Mouse (Mus musculus) small intestine, adult 2 months (tissue): ENCODE measurements around the gene Myl6b. TPM values are rescaled to one million over a fixed set of nuclear protein-coding genes. Genes with fewer than 3 reads are reported as not detected.

Experiments
- H3K27ac ChIP-seq: fragments of 200-500 bp; 2 replicates; pipeline ENCODE4 v1.5.1; 2012; ENCODE audit warnings: low read depth, low read length, control low read depth, inconsistent platforms; ENCODE audit not compliant: insufficient read depth
- H3K27me3 ChIP-seq: fragments of 200-500 bp; 2 replicates; pipeline ENCODE4 v1.6.1; 2012; ENCODE audit warnings: mild to moderate bottlenecking, moderate library complexity, low read length, inconsistent platforms; ENCODE audit not compliant: control insufficient read depth, insufficient read depth
- H3K36me3 ChIP-seq: fragments of 200-500 bp; 2 replicates; pipeline ENCODE4 v1.6.1; 2012; ENCODE audit warnings: mild to moderate bottlenecking, low read length, control low read depth, inconsistent platforms; ENCODE audit not compliant: control insufficient read depth, insufficient read depth
- H3K4me1 ChIP-seq: fragments of 200-500 bp; 2 replicates; pipeline ENCODE4 v1.6.1; 2012; ENCODE audit warnings: low read length, inconsistent platforms, mixed read lengths; ENCODE audit not compliant: control insufficient read depth, insufficient read depth, insufficient read length
- H3K4me3 ChIP-seq: fragments of 200-500 bp; 2 replicates; pipeline ENCODE4 v1.5.1; 2012; ENCODE audit warnings: low read depth, mild to moderate bottlenecking, control low read depth, inconsistent platforms, low read length, moderate library complexity
- CTCF ChIP-seq: fragments of 200-500 bp; IDR thresholded peaks from 2 replicates; pipeline ENCODE4 v1.5.1; 2012; ENCODE audit warnings: low read depth, mild to moderate bottlenecking, control low read depth, inconsistent platforms, low read length, moderate library complexity, mixed read lengths; ENCODE audit not compliant: insufficient replicate concordance, insufficient read length; ENCODE audit errors: extremely low read depth
- POLR2A ChIP-seq: fragments of 200-500 bp; IDR thresholded peaks from 2 replicates; pipeline ENCODE4 v1.6.1; 2012; ENCODE audit warnings: low read depth, mild to moderate bottlenecking, control low read depth, inconsistent platforms, low read length, moderate library complexity
- WGBS: fragments of 180-500 bp; shearing (Covaris S2); methylation state at CpG from one replicate; pipeline ENCODE4 v1.1.7; 2018; 5-methylcytosine and 5-hydroxymethylcytosine counted together
- polyA plus RNA-seq: library from polyadenylated mRNA; depleted of rRNA; stranded (reverse); fragments of >200 nt; gene quantifications from 2 replicates; pipeline ENCODE4 v1.2.3, GENCODE M21; 2012

Gene Myl6b
- polyA plus RNA-seq, 1 experiment: 1.2 TPM

- no peaks in the 10 kb centered on the region for H3K4me1 ChIP-seq
- peak within 1 kb of the TSS; percentile 88 for H3K27ac ChIP-seq
- TF ChIP-seq CTCF: peak; percentile 31; the same call in 1 of the 2 replicates
- TF ChIP-seq POLR2A: no peak
- under 1% methylated on average over 78 of the region's 86 CpGs for WGBS
- no peaks in the 10 kb centered on the region for H3K27me3 ChIP-seq
- peak within 1 kb of the TSS; percentile 88 for H3K4me3 ChIP-seq
- H3K36me3 ChIP-seq: peaks cover 16% of the 10 kb centered on the region
Observed at GRCm38 (mm10) chr10:128458719-128459408, 39.6 kb downstream of the Myl6b start, which contains the start of gene Smarcc2. Gene Smarcc2 (plus strand): TSS chr10:128459248.

GRCm38 (mm10) chr10:128458348-128458718 lies 40.2 kb downstream of the Myl6b start:
- Histone ChIP-seq H3K4me1 (no peaks in the 10 kb centered on the region), H3K27ac (peak overlapping the region; percentile 57), H3K36me3 (peaks cover 11% of the 10 kb centered on the region), H3K4me3 (peak overlapping the region; percentile 88), H3K27me3 (no peaks in the 10 kb centered on the region)
- TF ChIP-seq CTCF: no peak
- TF ChIP-seq POLR2A: no peak
- under 1% methylated on average over 29 of the region's 29 CpGs for WGBS

- 93% methylated on average over 6 of the region's 6 CpGs for WGBS
- no peak for TF ChIP-seq POLR2A
- TF ChIP-seq CTCF: no peak
Observed at GRCm38 (mm10) chr10:128457676-128458075, 40.8 kb downstream of the Myl6b start.

GRCm38 (mm10) chr10:128455280-128455679 lies 43.2 kb downstream of the Myl6b start:
- 4% methylated on average over 6 of the region's 6 CpGs for WGBS
- no peak overlapping the region for H3K27ac ChIP-seq
- no peak overlapping the region for H3K4me3 ChIP-seq
- no peaks in the 10 kb centered on the region for H3K27me3 ChIP-seq
- TF ChIP-seq CTCF: peak; percentile 44; the same call in 1 of the 2 replicates
- TF ChIP-seq POLR2A: no peak
- H3K4me1 ChIP-seq: no peaks in the 10 kb centered on the region
- H3K36me3 ChIP-seq: no peaks in the 10 kb centered on the region

More at GRCm38 (mm10) chr10:128457676-128458075, 40.8 kb downstream of the Myl6b start:
- no peaks in the 10 kb centered on the region for H3K4me1 ChIP-seq
- H3K4me3 ChIP-seq: no peak overlapping the region
- H3K27me3 ChIP-seq: no peaks in the 10 kb centered on the region
- peaks cover 8% of the 10 kb centered on the region for H3K36me3 ChIP-seq
- no peak overlapping the region for H3K27ac ChIP-seq

GRCm38 (mm10) chr10:128454471-128454870 lies 44.0 kb downstream of the Myl6b start:
- H3K36me3 ChIP-seq: no peaks in the 10 kb centered on the region
- H3K4me1 ChIP-seq: no peaks in the 10 kb centered on the region
- H3K4me3 ChIP-seq: no peak overlapping the region
- WGBS: 88% methylated on average over 3 of the region's 3 CpGs
- TF ChIP-seq CTCF: no peak
- TF ChIP-seq POLR2A: no peak
- H3K27me3 ChIP-seq: no peaks in the 10 kb centered on the region
- no peak overlapping the region for H3K27ac ChIP-seq

GRCm38 (mm10) chr10:128451014-128451413 lies 47.5 kb downstream of the Myl6b start:
- no peaks in the 10 kb centered on the region for H3K27me3 ChIP-seq
- no peak overlapping the region for H3K27ac ChIP-seq
- no peak overlapping the region for H3K4me3 ChIP-seq
- WGBS: 84% methylated on average over 6 of the region's 6 CpGs
- no peaks in the 10 kb centered on the region for H3K4me1 ChIP-seq
- TF ChIP-seq POLR2A (no peak), CTCF (no peak)
- H3K36me3 ChIP-seq: no peaks in the 10 kb centered on the region

GRCm38 (mm10) chr10:128445407-128445806 lies 53.1 kb downstream of the Myl6b start:
- Histone ChIP-seq H3K27ac (no peak overlapping the region), H3K27me3 (no peaks in the 10 kb centered on the region), H3K36me3 (peaks cover 1% of the 10 kb centered on the region; the same call in 1 of the 2 replicates), H3K4me3 (no peak overlapping the region), H3K4me1 (no peaks in the 10 kb centered on the region)
- TF ChIP-seq CTCF (no peak), POLR2A (no peak)
- WGBS: 76% methylated on average over 4 of the region's 4 CpGs
